Mouse (Mus musculus) MEL (cell line): ENCODE results near the gene Dpp4.

Source experiments
- CHD1 ChIP-seq: IDR thresholded peaks from 2 replicates; pipeline ENCODE4 v1.6.1; 2012; ENCODE audit warnings: low read depth, mild to moderate bottlenecking, inconsistent platforms, low read length, improper control_type of control experiment
- CTCF ChIP-seq, 3 experiments: IDR thresholded peaks in 2 of 3; conservative IDR thresholded peaks in 1 of 3; 2 replicates each; pipeline ENCODE4 v1.5.1; 2011 to 2012; ENCODE audit warnings: low read length in 3 of 3, low read depth in 2 of 3, mild to moderate bottlenecking in 2 of 3, improper control_type of control experiment in 1 of 3, inconsistent platforms in 1 of 3, mixed read lengths in 1 of 3, moderate library complexity in 1 of 3; ENCODE audit not compliant: control insufficient read depth in 1 of 3, insufficient read depth in 1 of 3, poor library complexity in 1 of 3, severe bottlenecking in 1 of 3
- E2F4 ChIP-seq: IDR thresholded peaks from 2 replicates; pipeline ENCODE4 v1.6.1; 2011; ENCODE audit warnings: low read depth, low read length, improper control_type of control experiment, borderline replicate concordance
- ETS1 ChIP-seq: IDR thresholded peaks from 2 replicates; pipeline ENCODE4 v1.6.1; 2012; ENCODE audit warnings: low read depth, mild to moderate bottlenecking, inconsistent platforms, low read length, improper control_type of control experiment, moderate library complexity
- GABPA ChIP-seq: IDR thresholded peaks from 2 replicates; pipeline ENCODE4 v1.6.1; 2012; ENCODE audit warnings: low read depth, mild to moderate bottlenecking, inconsistent platforms, low read length, improper control_type of control experiment, moderate library complexity
- MAFK ChIP-seq: IDR thresholded peaks from 2 replicates; pipeline ENCODE4 v1.6.1; 2011; ENCODE audit warnings: low read depth, mild to moderate bottlenecking, low read length, improper control_type of control experiment, borderline replicate concordance
- MAX ChIP-seq: IDR thresholded peaks from 2 replicates; pipeline ENCODE4 v1.6.1; 2011; ENCODE audit warnings: low read length, improper control_type of control experiment
- MYB ChIP-seq: IDR thresholded peaks from 2 replicates; pipeline ENCODE4 v1.6.1; 2011; ENCODE audit warnings: mild to moderate bottlenecking, low read depth, low read length, improper control_type of control experiment
- MYC ChIP-seq: IDR thresholded peaks from 2 replicates; pipeline ENCODE4 v1.6.1; 2011; ENCODE audit warnings: low read depth, mild to moderate bottlenecking, low read length, improper control_type of control experiment, moderate library complexity
- POLR2AphosphoS2 ChIP-seq: IDR thresholded peaks from 2 replicates; pipeline ENCODE4 v1.6.1; 2011; ENCODE audit warnings: low read length, improper control_type of control experiment
- POLR2AphosphoS5 ChIP-seq: IDR thresholded peaks from 2 replicates; pipeline ENCODE4 v1.6.1; 2012; ENCODE audit warnings: low read depth, borderline replicate concordance, mild to moderate bottlenecking, inconsistent platforms, low read length, moderate library complexity, mixed read lengths
- RAD21 ChIP-seq: IDR thresholded peaks from 2 replicates; pipeline ENCODE4 v1.6.1; 2011; ENCODE audit warnings: mild to moderate bottlenecking, low read depth, low read length, improper control_type of control experiment
- TCF12 ChIP-seq: IDR thresholded peaks from 2 replicates; pipeline ENCODE4 v1.6.1; 2014; ENCODE audit warnings: low read depth, mild to moderate bottlenecking, inconsistent platforms, low read length, improper control_type of control experiment, moderate library complexity
- UBTF ChIP-seq: IDR thresholded peaks from 2 replicates; pipeline ENCODE4 v1.6.1; 2012; ENCODE audit warnings: low read depth, mild to moderate bottlenecking, inconsistent platforms, low read length, improper control_type of control experiment, moderate library complexity, borderline replicate concordance; ENCODE audit not compliant: insufficient read depth

DNA sequence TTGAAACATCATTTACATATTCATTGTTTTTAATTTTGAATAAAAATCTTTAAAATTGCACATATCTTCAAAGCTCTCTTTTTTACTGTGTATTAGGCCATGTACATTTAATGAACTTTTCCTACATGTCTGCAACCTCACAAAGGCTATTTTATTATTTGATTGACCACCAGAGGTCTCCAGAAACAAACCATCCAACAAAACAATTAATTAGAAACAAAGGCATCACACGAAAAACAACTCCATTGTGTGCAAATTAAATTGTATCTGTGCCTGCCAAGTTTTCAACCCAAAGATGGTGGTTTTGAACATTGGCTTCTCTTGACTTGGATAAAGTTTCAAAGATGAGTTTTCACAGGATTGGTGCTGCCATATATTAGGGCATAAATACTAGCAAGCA lies 65.3 kb downstream of the Dpp4 start:
- TF ChIP-seq POLR2AphosphoS2 (no peak), MAX (no peak), MAFK (no peak), CTCF (IDR thresholded peaks at IDR 0.05 in 2 of 3, conservative IDR thresholded peaks at IDR 0.05 in 1 of 3; ENCODE audit: control insufficient read depth in 1 of 3, insufficient read depth in 1 of 3, low read depth in 2 of 3, low read length in 3 of 3, poor library complexity in 1 of 3, severe bottlenecking in 1 of 3) (peak in 1 of 3 experiments; percentile 58; a peak in 2 of 6 replicates), E2F4 (no peak), MYC (no peak), TCF12 (no peak), ETS1 (no peak), GABPA (no peak), MYB (no peak), POLR2AphosphoS5 (no peak), UBTF (no peak), RAD21 (peak; percentile 69), CHD1 (no peak)
